Mouse (Mus musculus): ENCODE results near the gene Ube2d1. TPM values are rescaled to one million over a fixed set of nuclear protein-coding genes. Genes with fewer than 3 reads are reported as not detected.
A peak's percentile ranks its signal among the peaks of the same experiment; 100 is the strongest.

Gene Ube2d1
- 69.2 and 73.5 TPM in 2 replicates for polyA plus RNA-seq (2015; fragmentation: Nextera tagmentation; extraction: Ambion mirVana)

DNA sequence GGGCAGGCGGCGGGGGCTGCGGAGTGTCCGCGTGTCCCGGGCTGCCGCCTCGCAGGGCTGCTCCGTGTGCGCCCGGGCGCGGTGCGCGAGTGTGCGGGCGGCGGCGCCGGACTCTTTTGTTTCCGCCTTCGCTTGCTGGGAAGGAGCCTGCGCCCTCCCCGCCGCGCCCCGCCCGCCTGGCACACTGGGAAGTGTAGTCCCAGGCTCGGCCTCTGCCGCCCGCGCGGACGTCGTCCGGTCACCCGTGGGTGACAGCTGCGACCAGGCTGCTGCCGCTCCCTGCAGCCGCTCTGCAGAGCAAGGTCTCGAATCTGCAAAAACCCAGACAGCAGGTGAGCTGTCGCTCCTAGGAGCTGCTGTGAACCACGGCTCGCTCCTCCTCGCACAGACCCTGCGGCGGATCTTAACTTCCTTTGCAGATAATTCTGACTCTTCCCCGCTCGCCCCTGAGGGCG is at the start of gene Ube2d1:
TSS of gene Ube2d1 (minus strand) at position 137 of the 455 bp plus-strand sequence.
- H3K9ac ChIP-seq = peak within 1 kb of the TSS; percentile 94
- no peaks in the 10 kb centered on the region for H3K36me3 ChIP-seq
- H3K4me1 ChIP-seq = peaks cover 27% of the 10 kb centered on the region
- WGBS = under 1% methylated on average over 50 of the region's 50 CpGs
- peak within 1 kb of the TSS; percentile 58; the same call in 1 of the 2 replicates for H3K27ac ChIP-seq
- H3K4me3 ChIP-seq = peak within 1 kb of the TSS; percentile 93
- peaks cover 6% of the 10 kb centered on the region; the same call in 1 of the 2 replicates for H3K27me3 ChIP-seq
- ATAC-seq (ENCODE audit: low FRiP score, low read depth) = peak; percentile 95
- peak within 1 kb of the TSS; percentile 74 for H3K4me2 ChIP-seq (replicated peaks)
- H3K9me3 ChIP-seq = no peaks in the 10 kb centered on the region

DNA sequence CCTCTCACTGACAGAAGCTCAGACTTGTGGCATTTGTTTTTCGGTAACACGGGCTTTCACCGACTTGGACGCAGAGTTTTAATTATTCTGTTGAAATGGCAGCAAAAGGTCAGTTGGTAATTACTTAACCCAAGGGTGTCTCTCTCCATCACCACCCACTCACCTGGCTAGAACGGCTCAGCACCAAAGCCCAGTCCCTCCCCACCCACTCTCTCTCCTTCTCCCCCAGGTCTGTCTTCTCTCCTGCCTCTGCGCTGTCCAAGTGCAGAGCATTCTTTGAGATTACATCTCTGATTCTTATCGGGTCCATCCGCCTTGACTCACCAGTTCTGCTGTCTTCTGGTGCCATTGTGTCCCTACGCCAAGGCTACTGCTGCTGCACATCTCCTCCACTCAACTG is 47.8 kb upstream of the Ube2d1 start:
- H3K9ac ChIP-seq = no peak overlapping the region
- H3K27me3 ChIP-seq = no peaks in the 10 kb centered on the region
- H3K9me3 ChIP-seq = no peaks in the 10 kb centered on the region
- peaks cover 58% of the 10 kb centered on the region for H3K36me3 ChIP-seq
- no peak overlapping the region for H3K4me2 ChIP-seq (replicated peaks)
- WGBS = 93% methylated on average over 9 of the region's 9 CpGs
- ATAC-seq (ENCODE audit: low FRiP score, low read depth) = no peak
- H3K4me3 ChIP-seq = no peak overlapping the region
- peaks cover 7% of the 10 kb centered on the region; the same call in 1 of the 2 replicates for H3K4me1 ChIP-seq
- H3K27ac ChIP-seq = no peak overlapping the region

DNA sequence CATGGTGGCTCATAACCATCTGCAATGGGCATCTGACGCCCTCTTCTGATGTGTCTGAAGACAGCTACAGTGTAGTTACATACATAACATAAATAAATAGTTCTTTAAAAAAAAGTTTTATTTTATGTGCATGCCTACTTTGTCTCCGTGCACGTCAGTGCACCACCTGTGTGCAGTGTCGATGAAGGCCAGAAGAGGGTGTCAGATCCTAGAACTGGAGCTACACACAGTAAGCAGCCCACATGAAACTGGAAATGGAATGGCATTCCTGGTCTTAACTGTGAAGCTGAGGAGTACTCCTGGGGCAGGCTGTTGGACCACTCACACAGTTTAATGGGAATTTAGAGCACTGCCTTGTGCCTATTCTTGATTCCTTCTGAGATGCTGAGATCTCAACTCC is 47.3 kb upstream of the Ube2d1 start:
- peaks cover 58% of the 10 kb centered on the region for H3K36me3 ChIP-seq
- WGBS = 87% methylated on average over 4 of the region's 4 CpGs
- no peak for ATAC-seq (ENCODE audit: low FRiP score, low read depth)
- H3K9me3 ChIP-seq = no peaks in the 10 kb centered on the region
- H3K4me2 ChIP-seq (replicated peaks) = no peak overlapping the region
- no peak overlapping the region for H3K4me3 ChIP-seq
- H3K9ac ChIP-seq = no peak overlapping the region
- 0 out of 2 replicates have a peak, but pooled peaks cover 2% of the 10 kb centered on the region for H3K4me1 ChIP-seq
- no peak overlapping the region for H3K27ac ChIP-seq
- no peaks in the 10 kb centered on the region for H3K27me3 ChIP-seq

- Histone ChIP-seq H3K36me3 (peaks cover 58% of the 10 kb centered on the region), H3K4me3 (no peak overlapping the region)
- 94% methylated on average over 7 of the region's 7 CpGs for WGBS
Observed at GRCm38 (mm10) chr10:71331908-71332307, 46.8 kb upstream of the Ube2d1 start.

DNA sequence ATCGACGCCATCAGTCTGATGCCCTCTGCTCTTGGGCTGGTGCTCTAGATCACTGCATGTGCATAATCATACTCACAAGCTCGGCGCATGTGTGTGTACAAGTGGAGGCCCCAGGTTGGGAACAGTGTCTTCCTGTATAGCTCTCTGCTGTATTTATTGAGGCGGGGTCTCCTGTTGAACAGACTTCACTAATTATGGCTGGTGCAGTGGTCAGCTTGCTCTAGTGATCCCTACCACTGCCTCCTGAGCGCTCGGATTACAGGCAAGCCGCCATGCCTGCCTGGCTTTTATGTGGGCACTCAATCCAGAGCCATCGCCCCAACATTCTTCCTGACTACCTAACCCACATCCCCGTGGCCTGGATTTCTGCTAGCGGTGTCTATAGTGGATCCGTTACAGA is 45.0 kb upstream of the Ube2d1 start:
- Histone ChIP-seq H3K4me2 (replicated peaks) (no peak overlapping the region), H3K4me3 (no peak overlapping the region), H3K9me3 (no peaks in the 10 kb centered on the region), H3K27ac (no peak overlapping the region), H3K9ac (no peak overlapping the region), H3K4me1 (no peaks in the 10 kb centered on the region), H3K27me3 (no peaks in the 10 kb centered on the region), H3K36me3 (peaks cover 45% of the 10 kb centered on the region)
- WGBS = 94% methylated on average over 12 of the region's 12 CpGs
- ATAC-seq (ENCODE audit: low FRiP score, low read depth) = no peak

More at GRCm38 (mm10) chr10:71331908-71332307, 46.8 kb upstream of the Ube2d1 start:
- Histone ChIP-seq H3K27ac (no peak overlapping the region), H3K4me1 (no peaks in the 10 kb centered on the region), H3K9ac (no peak overlapping the region), H3K27me3 (no peaks in the 10 kb centered on the region), H3K4me2 (replicated peaks) (no peak overlapping the region), H3K9me3 (no peaks in the 10 kb centered on the region)
- no peak for ATAC-seq (ENCODE audit: low FRiP score, low read depth)

DNA sequence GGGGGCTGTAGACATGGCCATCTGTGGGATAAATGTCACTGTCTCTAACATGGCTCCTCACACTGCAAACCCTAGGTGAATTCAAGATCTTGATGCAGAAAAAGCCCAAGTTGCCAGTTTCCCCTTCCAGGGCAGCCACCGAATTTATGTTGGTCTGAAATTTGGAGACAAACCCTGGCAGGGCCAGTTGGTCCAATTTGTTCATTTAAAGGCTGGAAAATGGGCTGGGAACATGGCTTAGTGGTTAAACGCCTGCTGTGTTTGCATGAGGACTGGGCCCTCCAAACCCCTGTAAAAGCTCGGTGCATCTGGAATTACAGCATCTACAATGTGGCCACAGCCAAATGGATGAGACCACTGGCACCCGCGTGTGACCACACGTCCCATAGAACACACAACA is 44.2 kb upstream of the Ube2d1 start:
- Histone ChIP-seq H3K4me3 (no peak overlapping the region), H3K4me1 (no peaks in the 10 kb centered on the region), H3K27me3 (no peaks in the 10 kb centered on the region), H3K9me3 (no peaks in the 10 kb centered on the region), H3K27ac (no peak overlapping the region), H3K9ac (no peak overlapping the region), H3K4me2 (replicated peaks) (no peak overlapping the region), H3K36me3 (peaks cover 43% of the 10 kb centered on the region)
- 82% methylated on average over 6 of the region's 6 CpGs for WGBS
- ATAC-seq (ENCODE audit: low FRiP score, low read depth) = no peak

DNA sequence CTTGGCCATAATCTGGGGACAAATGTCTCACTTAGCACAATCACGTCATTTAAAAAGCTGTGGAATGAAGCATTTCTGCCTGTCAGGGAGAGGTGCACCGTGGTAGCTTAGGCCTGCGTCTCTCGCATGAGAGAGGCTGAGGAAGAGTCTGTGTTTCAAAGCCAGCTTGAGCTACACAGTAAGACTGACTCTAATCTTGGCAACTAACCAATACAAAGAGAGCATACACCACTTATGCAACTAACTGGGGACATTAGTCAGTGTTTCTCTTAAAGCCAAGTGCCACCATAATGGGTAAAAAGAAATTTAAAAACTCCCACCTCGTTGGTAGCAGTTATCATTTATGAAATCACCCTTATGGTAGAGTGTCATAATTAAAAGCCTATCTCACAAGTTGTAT is 43.8 kb upstream of the Ube2d1 start:
- H3K36me3 ChIP-seq = peaks cover 39% of the 10 kb centered on the region
- ATAC-seq (ENCODE audit: low FRiP score, low read depth) = no peak

DNA sequence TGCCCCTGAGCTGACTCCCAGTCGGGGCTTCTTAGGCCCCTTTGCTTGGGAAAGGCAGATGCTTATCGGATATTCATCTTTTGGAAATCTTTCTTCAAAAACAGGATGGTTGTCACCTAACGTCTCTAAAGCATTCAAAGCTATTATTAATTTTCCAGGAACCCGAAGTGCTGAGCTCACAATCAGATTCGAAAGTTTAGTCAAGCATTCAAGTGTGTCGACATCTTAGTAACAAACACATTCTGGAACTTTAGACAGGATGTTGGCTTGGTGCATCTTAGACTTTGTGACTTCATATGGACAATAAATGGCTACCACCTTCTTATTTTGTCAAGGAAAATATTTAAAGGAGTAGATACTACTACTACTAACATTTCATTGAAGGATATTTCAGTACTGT is 43.3 kb upstream of the Ube2d1 start:
- WGBS = 90% methylated on average over 6 of the region's 6 CpGs
- ATAC-seq (ENCODE audit: low FRiP score, low read depth) = no peak

More for the DNA sequence above, 43.8 kb upstream of the Ube2d1 start:
- H3K9ac ChIP-seq = no peak overlapping the region
- H3K4me2 ChIP-seq (replicated peaks) = no peak overlapping the region
- H3K4me1 ChIP-seq = no peaks in the 10 kb centered on the region
- no peaks in the 10 kb centered on the region for H3K27me3 ChIP-seq
- WGBS = 91% methylated on average over 5 of the region's 5 CpGs
- no peak overlapping the region for H3K27ac ChIP-seq
- no peaks in the 10 kb centered on the region for H3K9me3 ChIP-seq
- H3K4me3 ChIP-seq = no peak overlapping the region

GRCm38 (mm10) chr10:71327386-71327785 is 42.3 kb upstream of the Ube2d1 start:
- H3K27ac ChIP-seq = no peak overlapping the region
- no peak for ATAC-seq (ENCODE audit: low FRiP score, low read depth)
- no peak overlapping the region for H3K9ac ChIP-seq
- H3K4me2 ChIP-seq (replicated peaks) = no peak overlapping the region
- H3K36me3 ChIP-seq = peaks cover 26% of the 10 kb centered on the region
- H3K27me3 ChIP-seq = no peaks in the 10 kb centered on the region
- H3K4me1 ChIP-seq = no peaks in the 10 kb centered on the region
- no peak overlapping the region for H3K4me3 ChIP-seq
- 89% methylated on average over 10 of the region's 10 CpGs for WGBS
- H3K9me3 ChIP-seq = no peaks in the 10 kb centered on the region

More for the DNA sequence above, 43.3 kb upstream of the Ube2d1 start:
- Histone ChIP-seq H3K27me3 (no peaks in the 10 kb centered on the region), H3K9ac (no peak overlapping the region), H3K4me3 (no peak overlapping the region), H3K4me1 (no peaks in the 10 kb centered on the region), H3K27ac (no peak overlapping the region), H3K9me3 (no peaks in the 10 kb centered on the region), H3K36me3 (peaks cover 35% of the 10 kb centered on the region), H3K4me2 (replicated peaks) (no peak overlapping the region)

DNA sequence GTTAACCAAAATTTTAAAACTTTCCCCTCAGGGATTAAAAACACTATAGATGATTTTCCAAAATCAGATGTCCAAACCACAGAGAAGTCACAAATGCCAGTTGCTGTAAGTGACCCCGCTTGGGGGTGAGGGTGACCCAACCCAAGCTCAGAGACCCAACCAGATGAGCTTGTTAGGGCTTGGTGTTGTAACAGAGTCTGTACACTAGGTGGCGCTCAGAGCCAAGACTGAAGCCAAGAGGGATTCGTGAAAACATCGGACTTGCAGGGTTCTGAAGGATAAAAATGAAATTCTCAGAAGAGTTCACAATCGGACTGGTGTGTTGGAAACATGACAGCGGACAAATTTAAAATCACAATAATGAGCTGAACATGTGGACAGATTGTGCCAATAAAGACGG is 41.7 kb upstream of the Ube2d1 start:
- no peaks in the 10 kb centered on the region for H3K9me3 ChIP-seq
- H3K36me3 ChIP-seq = peaks cover 23% of the 10 kb centered on the region
- H3K4me2 ChIP-seq (replicated peaks) = no peak overlapping the region
- ATAC-seq (ENCODE audit: low FRiP score, low read depth) = no peak
- H3K4me3 ChIP-seq = no peak overlapping the region
- H3K27ac ChIP-seq = no peak overlapping the region
- no peak overlapping the region for H3K9ac ChIP-seq
- H3K27me3 ChIP-seq = no peaks in the 10 kb centered on the region
- WGBS = 16% methylated on average over 7 of the region's 7 CpGs
- H3K4me1 ChIP-seq = no peaks in the 10 kb centered on the region

- no peak overlapping the region for H3K4me3 ChIP-seq
- no peak overlapping the region for H3K9ac ChIP-seq
- ATAC-seq (ENCODE audit: low FRiP score, low read depth) = no peak
- 72% methylated on average over 7 of the region's 7 CpGs for WGBS
- H3K36me3 ChIP-seq = peaks cover 23% of the 10 kb centered on the region
- no peaks in the 10 kb centered on the region for H3K27me3 ChIP-seq
- no peaks in the 10 kb centered on the region for H3K4me1 ChIP-seq
- H3K27ac ChIP-seq = no peak overlapping the region
- no peaks in the 10 kb centered on the region for H3K9me3 ChIP-seq
- H3K4me2 ChIP-seq (replicated peaks) = no peak overlapping the region
Observed at GRCm38 (mm10) chr10:71326123-71326522, 41.1 kb upstream of the Ube2d1 start.

DNA sequence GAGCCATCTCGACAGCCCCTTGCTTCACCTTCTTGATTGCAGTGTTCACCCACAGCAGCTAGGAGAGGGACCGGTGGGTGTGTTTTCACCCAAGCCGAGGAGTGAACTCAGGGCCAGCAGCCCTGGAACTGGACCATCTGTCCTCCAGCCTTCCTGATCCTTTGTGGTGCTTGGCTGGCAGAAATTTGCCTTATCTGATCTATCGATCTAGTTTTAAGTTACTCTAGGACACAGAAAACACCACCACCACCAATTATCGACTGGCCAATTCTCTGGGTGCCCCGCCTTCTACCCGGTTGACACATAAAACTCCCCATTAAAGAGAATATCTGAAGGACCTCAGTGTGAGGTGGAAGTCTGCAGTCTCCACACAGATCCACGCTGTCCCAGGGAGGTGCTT is 38.6 kb upstream of the Ube2d1 start:
- no peak overlapping the region for H3K27ac ChIP-seq
- H3K4me2 ChIP-seq (replicated peaks) = no peak overlapping the region
- WGBS = 72% methylated on average over 8 of the region's 8 CpGs
- no peak for ATAC-seq (ENCODE audit: low FRiP score, low read depth)
- H3K27me3 ChIP-seq = no peaks in the 10 kb centered on the region
- H3K4me1 ChIP-seq = no peaks in the 10 kb centered on the region
- no peak overlapping the region for H3K9ac ChIP-seq
- H3K9me3 ChIP-seq = no peaks in the 10 kb centered on the region
- H3K36me3 ChIP-seq = peaks cover under 1% of the 10 kb centered on the region; the same call in 1 of the 2 replicates
- H3K4me3 ChIP-seq = no peak overlapping the region

GRCm38 (mm10) chr10:71316497-71316896 is 31.4 kb upstream of the Ube2d1 start:
- H3K27me3 ChIP-seq = no peaks in the 10 kb centered on the region
- 70% methylated on average over 7 of the region's 7 CpGs for WGBS
- H3K4me2 ChIP-seq (replicated peaks) = no peak overlapping the region
- no peaks in the 10 kb centered on the region for H3K36me3 ChIP-seq
- no peak overlapping the region for H3K4me3 ChIP-seq
- H3K9ac ChIP-seq = no peak overlapping the region
- no peaks in the 10 kb centered on the region for H3K4me1 ChIP-seq
- no peaks in the 10 kb centered on the region for H3K9me3 ChIP-seq
- no peak for ATAC-seq (ENCODE audit: low FRiP score, low read depth)
- no peak overlapping the region for H3K27ac ChIP-seq

Measured in limb, embryonic 13.5 days (tissue).